ENCODE assay signal across 21 mouse cellular contexts in genomic region chr16:93042491-93042890, GRCm38 (mm10).
DNase-seq lines count a peak whose midpoint lies in the region; ATAC-seq lines count a peak whose summit lies in the region.
"Had no signal": no experiment of that assay in that cellular context is flagged by ENCODE, and none has a peak within 500 bp of the region (broad histone marks: within the 10 kb centered on the region; RNA-seq: fewer than 3 reads in every experiment).

No protein-coding gene starts in this region.

- H3K4me3 ChIP-seq in forebrain, embryonic 13.5 days, result no peak overlapping the region
- no peak overlapping the region for H3K4me3 ChIP-seq in forebrain, embryonic 10.5 days
- H3K4me3 ChIP-seq in kidney, embryonic 15.5 days (replicated peaks), result no peak overlapping the region
- H3K4me3 ChIP-seq in embryonic facial prominence, embryonic 13.5 days, result no peak overlapping the region
- no peak overlapping the region for H3K4me3 ChIP-seq in limb, embryonic 10.5 days
- H3K4me3 ChIP-seq in hindbrain, embryonic 14.5 days (replicated peaks; ENCODE audit: low read length), result no peak overlapping the region
- H3K4me3 ChIP-seq: hindbrain, embryonic 15.5 days; layer of hippocampus, adult 2 months; midbrain, embryonic 10.5 days; neural tube, embryonic 12.5 days had no signal

- ATAC-seq in forebrain, embryonic 13.5 days, result no peak
- ATAC-seq in kidney, embryonic 15.5 days (replicated peaks; ENCODE audit: low FRiP score), result no peak; the same call in 1 of the 2 replicates
- ATAC-seq in embryonic facial prominence, embryonic 13.5 days (ENCODE audit: insufficient number of reproducible peaks, insufficient read depth, low FRiP score, low TSS enrichment, low read depth), result no peak
- ATAC-seq in hindbrain, embryonic 14.5 days (ENCODE audit: low FRiP score), result no peak

- H3K4me2 ChIP-seq in forebrain, embryonic 13.5 days, result 0 out of 2 replicates have a peak overlapping the region, but pooled peaks have one; percentile 3
- H3K4me2 ChIP-seq in kidney, embryonic 15.5 days, result peak overlapping the region; percentile 9; the same call in 1 of the 2 replicates
- 0 out of 2 replicates have a peak overlapping the region, but pooled peaks have one; percentile 26 for H3K4me2 ChIP-seq in embryonic facial prominence, embryonic 13.5 days
- H3K4me2 ChIP-seq in hindbrain, embryonic 14.5 days (replicated peaks), result no peak overlapping the region
- H3K4me2 ChIP-seq: hindbrain, embryonic 15.5 days; neural tube, embryonic 12.5 days had no signal

- H3K9me3 ChIP-seq in forebrain, embryonic 13.5 days (replicated peaks), result no peaks in the 10 kb centered on the region; the same call in 1 of the 2 replicates
- H3K9me3 ChIP-seq in forebrain, embryonic 10.5 days, result no peaks in the 10 kb centered on the region; the same call in 1 of the 2 replicates
- no peaks in the 10 kb centered on the region for H3K9me3 ChIP-seq in kidney, embryonic 15.5 days (replicated peaks)
- H3K9me3 ChIP-seq in embryonic facial prominence, embryonic 13.5 days, result no peaks in the 10 kb centered on the region
- no peaks in the 10 kb centered on the region for H3K9me3 ChIP-seq in limb, embryonic 10.5 days (replicated peaks)
- H3K9me3 ChIP-seq in hindbrain, embryonic 14.5 days (ENCODE audit: control insufficient read depth, low read length), result no peaks in the 10 kb centered on the region
- H3K9me3 ChIP-seq: hindbrain, embryonic 15.5 days; midbrain, embryonic 10.5 days; neural tube, embryonic 12.5 days had no signal

- DNase-seq in forebrain, embryonic 10.5 days (ENCODE audit: extremely low spot score, low spot score), result no peak
- no peak for DNase-seq in kidney, postnatal 4 days
- no peak for DNase-seq in limb, embryonic 10.5 days (ENCODE audit: low spot score)
- DNase-seq in urinary bladder, postnatal 10 days (ENCODE audit: low spot score), result no peak
- no peak for DNase-seq in hindbrain, embryonic 14.5 days (ENCODE audit: low spot score)
- DNase-seq: adrenal gland, postnatal 14 days; cerebellum, adult 18-20 months; cerebellum, postnatal 36 days; gastrocnemius, postnatal 25 days; kidney, adult 2 months; left cerebral cortex, postnatal 4 days; lung, postnatal 4 days; spleen, adult 18-20 months had no signal

- 66% methylated on average over 10 of the region's 10 CpGs for WGBS in forebrain, embryonic 13.5 days
- 74% methylated on average over 10 of the region's 10 CpGs for WGBS in forebrain, embryonic 10.5 days
- 46% methylated on average over 10 of the region's 10 CpGs for WGBS in kidney, embryonic 15.5 days
- 52% methylated on average over 10 of the region's 10 CpGs for WGBS in embryonic facial prominence, embryonic 13.5 days
- 78% methylated on average over 10 of the region's 10 CpGs for WGBS in limb, embryonic 10.5 days
- 68% methylated on average over 10 of the region's 10 CpGs for WGBS in hindbrain, embryonic 14.5 days

- no peak overlapping the region for H3K9ac ChIP-seq in forebrain, embryonic 13.5 days
- H3K9ac ChIP-seq in kidney, embryonic 15.5 days, result no peak overlapping the region
- no peak overlapping the region for H3K9ac ChIP-seq in embryonic facial prominence, embryonic 13.5 days
- H3K9ac ChIP-seq in hindbrain, embryonic 14.5 days, result no peak overlapping the region
- H3K9ac ChIP-seq: hindbrain, embryonic 15.5 days; liver, embryonic 14.5 days; neural tube, embryonic 12.5 days had no signal

- no peaks in the 10 kb centered on the region for H3K36me3 ChIP-seq in forebrain, embryonic 13.5 days (ENCODE audit: poor library complexity, severe bottlenecking)
- H3K36me3 ChIP-seq in forebrain, embryonic 10.5 days (replicated peaks), result no peaks in the 10 kb centered on the region
- H3K36me3 ChIP-seq in kidney, embryonic 15.5 days, result no peaks in the 10 kb centered on the region
- no peaks in the 10 kb centered on the region for H3K36me3 ChIP-seq in embryonic facial prominence, embryonic 13.5 days
- H3K36me3 ChIP-seq in limb, embryonic 10.5 days, result no peaks in the 10 kb centered on the region
- no peaks in the 10 kb centered on the region for H3K36me3 ChIP-seq in hindbrain, embryonic 14.5 days (replicated peaks; ENCODE audit: control insufficient read depth, insufficient read depth)
- H3K36me3 ChIP-seq: hindbrain, embryonic 15.5 days; midbrain, embryonic 10.5 days; neural tube, embryonic 12.5 days had no signal

- no peaks in the 10 kb centered on the region for H3K27me3 ChIP-seq in forebrain, embryonic 13.5 days
- H3K27me3 ChIP-seq in forebrain, embryonic 10.5 days (ENCODE audit: poor library complexity, severe bottlenecking), result no peaks in the 10 kb centered on the region
- 0 out of 2 replicates have a peak, but pooled peaks cover 4% of the 10 kb centered on the region for H3K27me3 ChIP-seq in kidney, embryonic 15.5 days
- no peaks in the 10 kb centered on the region for H3K27me3 ChIP-seq in embryonic facial prominence, embryonic 13.5 days
- H3K27me3 ChIP-seq in limb, embryonic 10.5 days (ENCODE audit: low read depth, poor library complexity, severe bottlenecking), result 0 out of 2 replicates have a peak, but pooled peaks cover 8% of the 10 kb centered on the region
- H3K27me3 ChIP-seq in hindbrain, embryonic 14.5 days (ENCODE audit: control insufficient read depth, insufficient read depth, low read length), result no peaks in the 10 kb centered on the region
- H3K27me3 ChIP-seq: hindbrain, embryonic 15.5 days; neural tube, embryonic 12.5 days had no signal

- peaks cover 11% of the 10 kb centered on the region for H3K4me1 ChIP-seq in forebrain, embryonic 13.5 days
- H3K4me1 ChIP-seq in forebrain, embryonic 10.5 days, result peaks cover 18% of the 10 kb centered on the region
- peaks cover 11% of the 10 kb centered on the region for H3K4me1 ChIP-seq in kidney, embryonic 15.5 days
- H3K4me1 ChIP-seq in embryonic facial prominence, embryonic 13.5 days, result peaks cover 19% of the 10 kb centered on the region
- peaks cover 14% of the 10 kb centered on the region for H3K4me1 ChIP-seq in limb, embryonic 10.5 days
- no peaks in the 10 kb centered on the region for H3K4me1 ChIP-seq in hindbrain, embryonic 14.5 days (replicated peaks; ENCODE audit: control insufficient read depth, insufficient read depth, low read length)
- H3K4me1 ChIP-seq: hindbrain, embryonic 15.5 days; midbrain, embryonic 10.5 days; neural tube, embryonic 12.5 days had no signal

- no peak overlapping the region for H3K27ac ChIP-seq in forebrain, embryonic 13.5 days
- H3K27ac ChIP-seq in forebrain, embryonic 10.5 days, result no peak overlapping the region
- no peak overlapping the region for H3K27ac ChIP-seq in kidney, embryonic 15.5 days
- peak overlapping the region; percentile 72 for H3K27ac ChIP-seq in embryonic facial prominence, embryonic 13.5 days
- H3K27ac ChIP-seq in limb, embryonic 10.5 days, result peak overlapping the region; percentile 53
- H3K27ac ChIP-seq in hindbrain, embryonic 14.5 days, result no peak overlapping the region
- H3K27ac ChIP-seq: hindbrain, embryonic 15.5 days; layer of hippocampus, adult 2 months; liver, embryonic 14.5 days; midbrain, embryonic 10.5 days; neural tube, embryonic 12.5 days had no signal

Comparison
In these comparisons a context has a peak if more than half of its experiments do, and no peak if none do; other contexts are left out.
1. H3K27ac ChIP-seq: peak in embryonic facial prominence, embryonic 13.5 days (single experiment) and limb, embryonic 10.5 days (single experiment); none in forebrain, embryonic 13.5 days (single experiment), forebrain, embryonic 10.5 days (single experiment), kidney, embryonic 15.5 days (single experiment) and hindbrain, embryonic 14.5 days (single experiment).